Mouse (Mus musculus) retina, postnatal 1 day (tissue): Measurements from ENCODE around the gene Rps5.
"Not testable (repeated sequence)": the region's sequence is repeated elsewhere in the genome, so short reads cannot be mapped to it uniquely, and the experiment has no call there.

Source experiments
- DNase-seq: peaks from one replicate; pipeline ENCODE4 v3.0.0-alpha.2; 2012

Rps5 gene

GRCm38 (mm10) chr7:12927693-12928589 is 5.9 kb downstream of the Rps5 start:
- peak; percentile 22 for DNase-seq

- DNase-seq: no peak
Measured at GRCm38 (mm10) chr7:12933615-12934140, 11.6 kb downstream of the Rps5 start.

- no peak for DNase-seq
Measured at GRCm38 (mm10) chr7:12934808-12935207, 12.7 kb downstream of the Rps5 start.

GRCm38 (mm10) chr7:12937254-12937803 is 15.2 kb downstream of the Rps5 start:
- not testable (repeated sequence) for DNase-seq

- DNase-seq: no peak
Measured at GRCm38 (mm10) chr7:12940599-12940998, 18.5 kb downstream of the Rps5 start.

- peak; percentile 42 for DNase-seq
Measured at GRCm38 (mm10) chr7:12943488-12943887, 21.4 kb downstream of the Rps5 start.

- peak; percentile 97 for DNase-seq
Measured at GRCm38 (mm10) chr7:12949032-12949871, 27.2 kb downstream of the Rps5 start.

- no peak for DNase-seq
Measured at GRCm38 (mm10) chr7:12949872-12950229, 27.8 kb downstream of the Rps5 start.

GRCm38 (mm10) chr7:12954896-12955295 is 32.8 kb downstream of the Rps5 start:
- peak; percentile 55 for DNase-seq

GRCm38 (mm10) chr7:12957511-12957910 is 35.4 kb downstream of the Rps5 start:
- DNase-seq: no peak

- DNase-seq: no peak
Measured at GRCm38 (mm10) chr7:12958948-12959347, 36.9 kb downstream of the Rps5 start.

- DNase-seq: no peak
Measured at GRCm38 (mm10) chr7:12959718-12960117, 37.6 kb downstream of the Rps5 start.

- peak; percentile 91 for DNase-seq
Measured at GRCm38 (mm10) chr7:12961511-12962141, 39.5 kb downstream of the Rps5 start.

- DNase-seq: peak; percentile 91
Measured at GRCm38 (mm10) chr7:12965678-12966091, 43.6 kb downstream of the Rps5 start, which contains the start of gene Zfp324. Gene Zfp324, plus strand, starts transcription at chr7:12965838.

GRCm38 (mm10) chr7:12966104-12966845 is 44.2 kb downstream of the Rps5 start:
- DNase-seq: peak; percentile 25

- DNase-seq: no peak
Measured at GRCm38 (mm10) chr7:12970906-12971305, 48.8 kb downstream of the Rps5 start.
